Mouse (Mus musculus) urinary bladder, postnatal 14 days (tissue): ENCODE data around the gene Utp6.
A peak's percentile ranks its signal among the peaks of the same experiment; 100 is the strongest.

Experiments
- DNase-seq: peaks from one replicate; pipeline ENCODE4 v3.0.0; 2021; ENCODE audit warnings: low spot score

Gene Utp6

GRCm38 (mm10) chr11:79961346-79962124 lies 655 bp downstream of the Utp6 start:
- peak; percentile 8 for DNase-seq

GRCm38 (mm10) chr11:79947265-79947664 lies 14.9 kb downstream of the Utp6 start:
- no peak for DNase-seq

- no peak for DNase-seq
Measured at GRCm38 (mm10) chr11:79943601-79944000, 18.6 kb downstream of the Utp6 start.

GRCm38 (mm10) chr11:79943136-79943535 lies 19.1 kb downstream of the Utp6 start:
- no peak for DNase-seq

- no peak for DNase-seq
Measured at GRCm38 (mm10) chr11:79935766-79936165, 26.4 kb downstream of the Utp6 start.

- no peak for DNase-seq
Measured at GRCm38 (mm10) chr11:79922766-79923165, 39.4 kb downstream of the Utp6 start.

- DNase-seq: no peak
Measured at GRCm38 (mm10) chr11:79922157-79922556, 40.0 kb downstream of the Utp6 start.

- DNase-seq: no peak
Measured at GRCm38 (mm10) chr11:79920505-79921025, 41.6 kb downstream of the Utp6 start.

- peak; percentile 86 for DNase-seq
Measured at GRCm38 (mm10) chr11:79919685-79920504, 42.3 kb downstream of the Utp6 start.

GRCm38 (mm10) chr11:79915696-79916349 lies 46.4 kb downstream of the Utp6 start:
- no peak for DNase-seq

- peak; percentile 61 for DNase-seq
Measured at GRCm38 (mm10) chr11:79908600-79909483, 53.3 kb downstream of the Utp6 start.

- DNase-seq: no peak
Measured at GRCm38 (mm10) chr11:79906920-79907319, 55.3 kb downstream of the Utp6 start.

GRCm38 (mm10) chr11:79902881-79903481 lies 59.2 kb downstream of the Utp6 start:
- no peak for DNase-seq

- DNase-seq: no peak
Measured at GRCm38 (mm10) chr11:79901146-79901545, 61.0 kb downstream of the Utp6 start.

GRCm38 (mm10) chr11:79892259-79892658 lies 69.9 kb downstream of the Utp6 start:
- no peak for DNase-seq

GRCm38 (mm10) chr11:79890822-79891221 lies 71.4 kb downstream of the Utp6 start:
- no peak for DNase-seq

GRCm38 (mm10) chr11:79886961-79887360 lies 75.2 kb downstream of the Utp6 start:
- DNase-seq: no peak

- DNase-seq: no peak
Measured at GRCm38 (mm10) chr11:79886395-79886794, 75.8 kb downstream of the Utp6 start.

- no peak for DNase-seq
Measured at GRCm38 (mm10) chr11:79885713-79886393, 76.3 kb downstream of the Utp6 start.

GRCm38 (mm10) chr11:79884784-79885183 lies 77.4 kb downstream of the Utp6 start:
- no peak for DNase-seq
